Mouse (Mus musculus): ENCODE results near the gene Ms4a13. TPM values are rescaled to one million over a fixed set of nuclear protein-coding genes. Genes with fewer than 3 reads are reported as not detected.
"Not testable (repeated sequence)": the region's sequence is repeated elsewhere in the genome, so short reads cannot be mapped to it uniquely, and the experiment has no call there.

Ms4a13 gene
- total and polyA plus RNA-seq, 3 experiments = not detected

DNA sequence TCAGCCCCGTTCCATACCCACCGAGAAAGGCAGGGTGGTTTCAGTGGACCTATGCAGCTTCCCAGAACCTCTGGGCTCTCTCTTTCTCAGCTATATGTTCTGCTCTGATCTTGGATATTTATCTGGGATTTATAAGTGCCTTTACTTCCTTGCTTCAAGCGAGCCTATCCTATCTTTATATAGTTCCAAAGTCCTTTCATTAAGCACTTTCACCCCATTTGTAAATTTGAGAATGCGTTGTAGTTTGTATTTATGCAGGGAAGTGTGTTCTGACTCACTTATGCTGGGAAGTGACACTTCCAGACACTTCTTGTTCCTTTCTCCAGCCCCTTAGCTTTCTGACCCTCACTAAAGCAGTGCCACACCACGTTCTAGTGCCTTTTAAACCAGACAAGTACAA, 35.8 kb upstream of the Ms4a13 start, which contains the start of gene Ms4a12:
Gene Ms4a12, minus strand, starts transcription at position 101 of the 400 bp plus-strand sequence.
- Histone ChIP-seq H3K9ac (ENCODE audit: low read depth, low read length) (no peak within 1 kb of the TSS), H3K36me3 (ENCODE audit: control insufficient read depth, insufficient read depth, low read length) (no peaks in the 10 kb centered on the region), H3K4me1 (ENCODE audit: control insufficient read depth, insufficient read depth, low read length) (no peaks in the 10 kb centered on the region), H3K27me3 (ENCODE audit: control insufficient read depth, insufficient read depth, low read length) (no peaks in the 10 kb centered on the region), H3K79me2 (replicated peaks; ENCODE audit: control insufficient read depth, insufficient read depth, low read length) (no peaks in the 10 kb centered on the region), H3K27ac (no peak within 1 kb of the TSS), H3K4me3 (no peak within 1 kb of the TSS)
- DNase-seq = no peak
- 53% methylated on average over 5 of the region's 5 CpGs for WGBS
- intact Hi-C loops (cut with DNase I) = no loop called here
- no peak for TF ChIP-seq CTCF (IDR thresholded peaks at IDR 0.05)
- no peak for TF ChIP-seq POLR2A (IDR thresholded peaks at IDR 0.05; ENCODE audit: insufficient read depth, low read depth, low read length)
- no peak for TF ChIP-seq EP300 (IDR thresholded peaks at IDR 0.05; ENCODE audit: insufficient read depth, low read depth, low read length)

- no peaks in the 10 kb centered on the region for H3K79me2 ChIP-seq (replicated peaks; ENCODE audit: control insufficient read depth, insufficient read depth, low read length)
- WGBS = 36% methylated on average over 1 of the region's 1 CpGs
- TF ChIP-seq EP300 (IDR thresholded peaks at IDR 0.05; ENCODE audit: insufficient read depth, low read depth, low read length) (no peak), CTCF (IDR thresholded peaks at IDR 0.05) (no peak), POLR2A (IDR thresholded peaks at IDR 0.05; ENCODE audit: insufficient read depth, low read depth, low read length) (no peak)
- no peaks in the 10 kb centered on the region for H3K27me3 ChIP-seq (ENCODE audit: control insufficient read depth, insufficient read depth, low read length)
- intact Hi-C loops (cut with DNase I) = no loop called here
- H3K36me3 ChIP-seq (ENCODE audit: control insufficient read depth, insufficient read depth, low read length) = no peaks in the 10 kb centered on the region
- DNase-seq = no peak
- H3K27ac ChIP-seq = no peak overlapping the region
- no peak overlapping the region for H3K9ac ChIP-seq (ENCODE audit: low read depth, low read length)
- no peak overlapping the region for H3K4me3 ChIP-seq
- no peaks in the 10 kb centered on the region for H3K4me1 ChIP-seq (ENCODE audit: control insufficient read depth, insufficient read depth, low read length)
Observed at GRCm38 (mm10) chr19:11192552-11192951, 4.0 kb downstream of the Ms4a13 start.

DNA sequence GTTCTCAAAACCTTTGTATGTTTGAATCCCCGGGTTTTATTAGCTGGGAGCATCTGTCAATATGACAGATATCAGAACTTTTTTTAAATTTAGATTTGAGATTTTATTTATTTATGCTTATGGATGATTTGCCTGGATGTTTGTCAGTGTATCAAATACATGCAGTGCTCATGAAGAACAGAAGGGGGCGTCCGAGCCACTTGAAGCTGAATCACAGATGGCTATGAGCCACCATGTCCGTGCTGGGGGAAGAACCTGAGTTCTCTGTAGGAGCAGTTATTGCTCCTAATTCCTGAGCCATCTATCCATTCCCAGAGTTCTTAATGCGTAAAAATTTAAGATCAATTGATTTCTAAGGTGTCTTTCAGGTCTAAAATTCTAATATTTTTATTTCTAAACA, 12.4 kb downstream of the Ms4a13 start:
- Histone ChIP-seq H3K4me1 (ENCODE audit: control insufficient read depth, insufficient read depth, low read length) (no peaks in the 10 kb centered on the region), H3K4me3 (no peak overlapping the region), H3K36me3 (ENCODE audit: control insufficient read depth, insufficient read depth, low read length) (no peaks in the 10 kb centered on the region), H3K27ac (no peak overlapping the region), H3K79me2 (replicated peaks; ENCODE audit: control insufficient read depth, insufficient read depth, low read length) (no peaks in the 10 kb centered on the region), H3K9ac (ENCODE audit: low read depth, low read length) (no peak overlapping the region), H3K27me3 (ENCODE audit: control insufficient read depth, insufficient read depth, low read length) (no peaks in the 10 kb centered on the region)
- TF ChIP-seq CTCF (IDR thresholded peaks at IDR 0.05) (peak; percentile 51), EP300 (IDR thresholded peaks at IDR 0.05; ENCODE audit: insufficient read depth, low read depth, low read length) (no peak)
- intact Hi-C loops (cut with DNase I) = no loop called here
- 17% methylated on average over 5 of the region's 5 CpGs for WGBS
- DNase-seq = peak; percentile 22 to 25

DNA sequence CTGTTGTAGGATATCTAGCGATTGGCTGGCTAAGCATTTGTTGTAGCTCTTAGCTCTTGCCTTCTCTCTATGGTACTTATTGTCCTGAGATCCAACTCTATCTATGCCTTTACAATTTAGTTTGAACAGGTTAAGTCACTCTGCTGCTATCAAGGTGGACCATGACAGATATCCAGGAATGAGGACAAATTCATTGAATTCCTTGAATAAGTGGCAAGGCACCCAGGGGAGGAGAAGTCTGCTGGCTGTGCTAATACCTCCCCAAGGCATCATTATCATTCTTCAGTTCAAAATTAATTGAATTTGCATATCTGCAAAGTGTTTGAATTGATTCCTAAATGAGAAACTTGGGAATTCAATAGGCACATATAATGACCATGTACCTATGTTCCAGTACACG, 19.1 kb downstream of the Ms4a13 start:
- no peak for DNase-seq
- H3K79me2 ChIP-seq (replicated peaks; ENCODE audit: control insufficient read depth, insufficient read depth, low read length) = no peaks in the 10 kb centered on the region
- H3K4me1 ChIP-seq (ENCODE audit: control insufficient read depth, insufficient read depth, low read length) = no peaks in the 10 kb centered on the region
- intact Hi-C loops (cut with DNase I) = no loop called here
- no peak for TF ChIP-seq EP300 (IDR thresholded peaks at IDR 0.05; ENCODE audit: insufficient read depth, low read depth, low read length)
- TF ChIP-seq CTCF (IDR thresholded peaks at IDR 0.05) = no peak
- TF ChIP-seq POLR2A (IDR thresholded peaks at IDR 0.05; ENCODE audit: insufficient read depth, low read depth, low read length) = no peak
- no peaks in the 10 kb centered on the region for H3K27me3 ChIP-seq (ENCODE audit: control insufficient read depth, insufficient read depth, low read length)
- no peak overlapping the region for H3K4me3 ChIP-seq
- H3K36me3 ChIP-seq (ENCODE audit: control insufficient read depth, insufficient read depth, low read length) = no peaks in the 10 kb centered on the region
- 59% methylated on average over 2 of the region's 2 CpGs for WGBS
- no peak overlapping the region for H3K27ac ChIP-seq
- no peak overlapping the region for H3K9ac ChIP-seq (ENCODE audit: low read depth, low read length)

DNA sequence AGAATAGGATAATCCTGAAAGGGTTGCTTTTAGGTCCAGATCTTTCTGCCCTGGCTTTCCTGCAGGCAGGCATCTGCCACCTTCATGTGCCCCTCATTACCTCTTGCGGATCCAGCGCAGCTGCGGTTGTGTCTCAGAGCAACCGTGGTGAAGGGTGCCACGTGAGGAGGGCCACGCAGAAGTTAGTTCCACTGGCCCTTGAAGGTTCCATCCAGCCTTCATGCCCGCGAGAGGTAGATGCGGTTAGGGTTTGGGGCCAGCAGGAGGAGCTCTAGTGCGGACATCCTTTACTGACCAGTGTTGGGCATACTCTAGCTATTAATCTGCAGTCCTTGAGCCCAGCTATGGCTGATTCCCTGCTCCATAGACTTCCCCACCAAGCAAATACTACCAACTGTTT, 31.4 kb downstream of the Ms4a13 start, which contains the start of gene 1700025F22Rik:
Gene 1700025F22Rik, minus strand, starts transcription at position 149 of the 400 bp plus-strand sequence.
- no peaks in the 10 kb centered on the region for H3K79me2 ChIP-seq (replicated peaks; ENCODE audit: control insufficient read depth, insufficient read depth, low read length)
- no peak within 1 kb of the TSS for H3K4me3 ChIP-seq
- H3K36me3 ChIP-seq (ENCODE audit: control insufficient read depth, insufficient read depth, low read length) = no peaks in the 10 kb centered on the region
- H3K9ac ChIP-seq (ENCODE audit: low read depth, low read length) = no peak within 1 kb of the TSS
- intact Hi-C loops (cut with DNase I) = no loop called here
- TF ChIP-seq POLR2A (IDR thresholded peaks at IDR 0.05; ENCODE audit: insufficient read depth, low read depth, low read length) = no peak
- TF ChIP-seq CTCF (IDR thresholded peaks at IDR 0.05) = peak; percentile 47
- H3K27me3 ChIP-seq (ENCODE audit: control insufficient read depth, insufficient read depth, low read length) = no peaks in the 10 kb centered on the region
- no peaks in the 10 kb centered on the region for H3K4me1 ChIP-seq (ENCODE audit: control insufficient read depth, insufficient read depth, low read length)
- 35% methylated on average over 10 of the region's 10 CpGs for WGBS
- peak; percentile 14 to 29 for DNase-seq
- no peak within 1 kb of the TSS for H3K27ac ChIP-seq

GRCm38 (mm10) chr19:11157890-11158289, 38.6 kb downstream of the Ms4a13 start:
- WGBS = 63% methylated on average over 6 of the region's 6 CpGs
- H3K27me3 ChIP-seq (ENCODE audit: control insufficient read depth, insufficient read depth, low read length); H3K4me3 ChIP-seq; DNase-seq; intact Hi-C loops (cut with DNase I); H3K9ac ChIP-seq (ENCODE audit: low read depth, low read length); H3K27ac ChIP-seq; H3K4me1 ChIP-seq (ENCODE audit: control insufficient read depth, insufficient read depth, low read length); H3K79me2 ChIP-seq (replicated peaks; ENCODE audit: control insufficient read depth, insufficient read depth, low read length); H3K36me3 ChIP-seq (ENCODE audit: control insufficient read depth, insufficient read depth, low read length): not testable (repeated sequence)

Data from heart, adult 2 months (tissue).